Mouse (Mus musculus) granulocyte monocyte progenitor cell, adult 5-6 weeks (primary cell): ENCODE measurements around the gene Nt5c2. TPM values are rescaled to one million over a fixed set of nuclear protein-coding genes. Genes with fewer than 3 reads are reported as not detected.
A peak's percentile ranks its signal among the peaks of the same experiment; 100 is the strongest.

Experiments used
- ATAC-seq: replicated peaks from 2 replicates; pipeline ENCODE4 v1.8.0; 2016; ENCODE audit warnings: mild to moderate bottlenecking, moderate TSS enrichment, inconsistent platforms; ENCODE audit not compliant: poor library complexity, severe bottlenecking
- total RNA-seq, 2 experiments: library from RNA; stranded (forward) in 1 of 2; stranded (reverse) in 1 of 2; fragments of 200-712, 200-1000 nt in 1 of 2; fragments of >200 nt in 1 of 2; fragmentation: Nextera tagmentation in 1 of 2; gene quantifications; 2 replicates each; pipeline ENCODE4 v1.2.3; 2014 to 2017

The Nt5c2 gene
- total RNA-seq, 2 experiments from 2014 or later: 62.3 to 84.5 TPM

GRCm38 (mm10) chr19:46898222-46898621 is 116.7 kb downstream of the Nt5c2 start:
- ATAC-seq: no peak

- no peak for ATAC-seq
Measured at GRCm38 (mm10) chr19:46897135-46897534, 117.8 kb downstream of the Nt5c2 start.

DNA sequence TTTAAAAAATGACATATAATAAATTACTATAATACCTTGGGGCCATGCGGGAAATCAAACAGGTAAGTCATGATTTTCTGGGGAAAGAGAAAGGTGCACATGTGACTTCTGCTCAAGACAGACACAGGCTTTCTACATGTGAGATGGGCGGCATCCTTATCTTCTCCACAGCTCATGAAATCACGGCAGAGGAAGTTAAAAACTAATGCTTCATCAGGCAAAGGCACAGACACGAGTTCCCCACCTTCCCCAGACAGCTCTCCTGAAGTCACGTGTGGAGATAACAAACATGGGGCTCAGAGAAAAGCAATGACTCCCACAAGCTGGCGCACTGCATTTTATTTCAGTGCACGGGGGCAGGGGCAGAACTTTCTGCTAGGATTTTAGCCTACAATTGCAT is 121.5 kb downstream of the Nt5c2 start:
- no peak for ATAC-seq

DNA sequence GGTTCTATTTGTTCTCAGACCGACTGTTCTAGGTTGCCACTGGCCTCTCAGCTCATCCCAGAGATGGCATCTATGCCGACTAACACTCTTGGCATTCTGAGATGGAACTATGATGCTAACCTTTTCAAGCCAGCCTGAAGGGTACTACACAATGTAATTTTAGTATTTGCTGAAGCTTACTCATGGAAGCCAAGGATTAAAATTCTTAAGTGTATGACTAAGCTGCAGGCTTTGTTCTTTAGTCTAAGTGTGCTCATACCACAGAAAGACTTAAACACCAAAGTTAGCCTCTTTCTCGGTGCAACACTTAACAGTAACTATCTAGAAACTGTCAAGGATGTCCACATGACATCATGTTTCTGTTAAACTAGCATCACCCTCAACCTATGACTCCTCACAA is 122.1 kb downstream of the Nt5c2 start:
- no peak for ATAC-seq

DNA sequence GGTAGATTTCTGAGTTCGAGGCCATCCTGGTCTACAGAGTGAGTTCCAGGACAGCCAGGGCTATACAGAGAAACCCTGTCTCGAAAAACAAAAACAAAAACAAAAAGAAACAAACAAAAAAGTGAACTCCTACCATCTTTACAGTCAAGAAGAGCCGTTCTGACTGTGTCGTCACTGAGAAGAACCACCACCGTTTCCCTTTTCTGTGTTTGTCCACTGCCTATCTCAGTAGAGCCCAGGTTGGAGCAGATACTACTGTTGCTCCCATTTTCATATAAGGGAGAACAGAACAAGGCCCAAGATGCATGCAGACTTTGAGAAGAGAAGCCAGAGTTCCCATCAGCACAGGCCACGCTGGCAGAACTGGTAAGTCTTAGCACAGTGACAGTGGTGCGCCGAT is 124.3 kb downstream of the Nt5c2 start:
- ATAC-seq: no peak

DNA sequence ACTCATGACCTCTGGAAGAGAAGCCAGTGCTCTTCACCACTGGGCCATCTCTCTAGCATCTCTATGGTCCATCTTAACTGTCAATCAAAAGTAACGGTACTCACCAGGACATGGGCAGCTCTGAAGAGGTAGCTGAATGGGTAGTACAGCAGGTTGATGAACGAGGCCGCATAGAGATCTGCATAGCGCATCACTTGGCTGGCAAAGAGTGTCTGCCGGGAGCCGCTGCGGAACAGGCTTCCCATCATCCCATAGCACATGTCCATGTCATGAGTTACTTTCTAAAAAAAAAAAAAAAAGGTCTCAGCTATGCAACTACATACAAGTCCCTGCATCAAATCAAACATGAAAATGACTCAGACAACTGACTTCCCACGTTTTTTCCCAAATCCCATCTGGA is 125.3 kb downstream of the Nt5c2 start:
- ATAC-seq: no peak

DNA sequence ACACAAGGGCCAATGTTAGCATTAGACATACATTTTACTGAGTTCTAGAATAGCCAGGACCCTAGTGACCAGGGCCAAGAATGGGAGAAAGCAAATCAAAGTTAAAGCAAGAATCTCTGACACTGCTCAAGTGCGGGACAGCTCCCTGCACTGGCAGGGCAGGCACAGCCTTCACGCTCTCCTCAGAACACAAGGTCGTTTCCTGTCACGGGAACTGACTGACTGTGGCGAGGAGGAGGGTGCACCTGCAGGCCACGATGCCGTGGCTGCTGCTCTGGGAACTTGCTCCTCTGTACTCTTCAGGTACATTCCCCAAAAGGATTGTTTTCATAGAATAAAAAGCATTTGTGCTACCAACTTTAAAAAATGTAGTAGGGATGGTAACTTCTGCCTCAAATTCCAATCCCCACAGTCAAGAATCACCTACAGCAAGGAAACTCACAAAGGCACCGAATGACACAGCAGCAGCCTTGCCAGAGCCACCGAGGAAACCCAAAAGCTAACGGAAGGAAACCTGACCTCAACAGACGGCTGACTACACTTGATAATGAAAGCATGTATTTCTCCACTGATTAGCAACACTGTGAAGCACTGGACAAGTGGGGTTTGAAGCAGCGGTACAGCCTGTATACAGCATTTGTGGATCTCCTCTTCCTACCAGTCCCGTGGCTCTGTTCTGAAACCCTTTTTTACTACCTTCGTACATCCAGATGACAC is 127.0 kb downstream of the Nt5c2 start:
- ATAC-seq: peak; percentile 72

GRCm38 (mm10) chr19:46886826-46887225 is 128.1 kb downstream of the Nt5c2 start:
- ATAC-seq: no peak

- ATAC-seq: no peak
Measured at GRCm38 (mm10) chr19:46885365-46885764, 129.6 kb downstream of the Nt5c2 start.

DNA sequence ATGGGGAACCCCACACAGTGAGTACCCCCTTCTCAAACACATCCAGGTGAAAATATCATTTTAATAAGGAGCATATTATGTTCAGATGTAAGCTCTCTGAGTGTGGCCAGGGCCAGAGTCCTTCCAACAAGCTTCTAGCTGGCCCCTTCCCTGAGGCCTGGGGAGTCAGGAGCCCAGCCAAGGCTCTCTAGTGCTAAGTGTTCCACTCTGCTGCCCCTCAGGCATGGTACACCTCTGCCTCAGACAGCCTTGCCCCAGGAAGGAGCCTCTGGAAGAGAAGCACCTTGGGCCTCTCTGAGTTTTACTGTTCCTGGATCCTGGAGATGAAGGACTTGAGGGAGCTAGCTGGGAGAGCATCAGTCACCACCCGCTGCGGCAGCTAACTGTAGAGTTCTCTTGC is 135.1 kb downstream of the Nt5c2 start:
- ATAC-seq: no peak

GRCm38 (mm10) chr19:46878346-46878745 is 136.6 kb downstream of the Nt5c2 start:
- peak; percentile 38 for ATAC-seq

DNA sequence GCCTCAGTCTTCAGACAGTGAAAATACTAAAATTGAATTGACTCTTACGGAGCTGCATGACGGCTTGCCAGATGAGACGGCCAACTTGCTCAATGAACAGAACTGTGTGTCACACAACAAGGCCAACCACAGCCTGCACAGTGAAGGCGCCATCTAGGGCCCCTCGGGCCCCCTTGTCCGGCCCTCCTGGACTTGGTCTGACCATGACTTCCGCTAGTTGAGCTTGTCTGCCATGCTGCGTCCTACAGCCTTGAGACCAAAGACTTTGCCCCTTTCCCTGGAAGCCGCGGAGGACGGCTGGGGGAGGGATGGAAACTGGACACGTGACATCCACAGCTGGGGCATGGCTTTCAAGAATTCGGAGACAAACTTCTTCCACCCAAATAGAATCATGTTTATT is 137.1 kb downstream of the Nt5c2 start:
- ATAC-seq: no peak

DNA sequence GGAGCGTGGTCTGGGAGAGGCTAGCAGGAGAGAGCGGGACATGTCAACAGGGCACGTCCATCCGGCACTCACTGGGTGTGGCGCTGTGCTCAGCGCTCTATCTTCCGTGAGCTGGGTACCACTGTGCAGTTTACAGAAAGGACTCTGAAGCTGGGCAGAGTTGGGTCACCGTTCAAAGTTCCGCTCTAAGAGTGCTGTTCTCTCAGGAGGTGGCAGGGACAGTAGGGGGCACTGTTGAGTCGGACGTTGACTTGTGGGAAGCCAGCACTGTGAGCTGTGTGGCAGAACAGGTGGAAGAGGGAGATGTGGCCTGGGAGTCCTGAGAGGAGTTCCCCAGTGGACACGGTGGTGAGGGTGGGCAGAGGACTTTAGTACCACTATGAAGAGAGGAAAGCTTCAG is 139.2 kb downstream of the Nt5c2 start:
- ATAC-seq: peak; percentile 73

DNA sequence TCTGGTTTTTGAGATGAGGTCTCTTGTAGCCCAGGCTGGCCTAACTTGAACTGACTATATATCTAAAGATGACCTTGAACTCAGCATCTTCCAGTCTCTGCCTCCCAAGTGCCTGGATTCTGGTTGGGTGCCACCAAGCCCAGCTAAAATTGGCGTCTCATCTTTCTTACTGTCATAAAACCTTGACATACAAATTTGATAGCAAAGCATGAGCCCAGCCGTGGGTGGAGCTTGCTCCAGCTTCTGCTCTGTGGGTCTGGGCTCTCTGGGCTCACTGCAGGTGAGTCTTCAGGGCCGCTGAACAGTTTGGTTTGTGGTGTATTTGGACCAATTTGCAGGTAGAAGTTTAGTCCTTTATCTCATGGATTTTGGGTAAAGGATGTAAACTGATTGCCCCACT is 141.0 kb downstream of the Nt5c2 start:
- no peak for ATAC-seq

DNA sequence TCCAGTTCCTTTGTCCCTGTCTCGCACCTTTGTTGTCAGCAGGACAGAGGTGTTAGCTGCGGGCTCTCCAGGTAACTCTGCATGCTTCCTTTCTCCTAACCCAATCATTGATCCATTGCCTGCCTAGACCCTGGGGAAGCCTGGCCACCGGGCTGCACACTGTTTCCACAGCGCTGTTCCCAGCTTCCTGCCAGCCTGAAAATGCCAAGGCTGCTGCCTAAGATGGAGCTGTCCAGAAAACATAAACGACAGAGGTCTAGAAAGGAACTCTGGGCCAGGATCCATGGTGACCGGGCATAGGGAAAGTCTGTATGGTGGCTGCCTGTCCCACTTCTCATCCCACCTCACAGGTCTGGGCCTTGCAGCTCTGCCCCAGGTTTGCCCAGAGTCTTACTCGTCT is 143.3 kb downstream of the Nt5c2 start:
- no peak for ATAC-seq

- ATAC-seq: peak; percentile 50
Measured at GRCm38 (mm10) chr19:46871096-46871495, 143.9 kb downstream of the Nt5c2 start.

- peak; percentile 87 for ATAC-seq
Measured at GRCm38 (mm10) chr19:46869526-46869925, 145.4 kb downstream of the Nt5c2 start.

DNA sequence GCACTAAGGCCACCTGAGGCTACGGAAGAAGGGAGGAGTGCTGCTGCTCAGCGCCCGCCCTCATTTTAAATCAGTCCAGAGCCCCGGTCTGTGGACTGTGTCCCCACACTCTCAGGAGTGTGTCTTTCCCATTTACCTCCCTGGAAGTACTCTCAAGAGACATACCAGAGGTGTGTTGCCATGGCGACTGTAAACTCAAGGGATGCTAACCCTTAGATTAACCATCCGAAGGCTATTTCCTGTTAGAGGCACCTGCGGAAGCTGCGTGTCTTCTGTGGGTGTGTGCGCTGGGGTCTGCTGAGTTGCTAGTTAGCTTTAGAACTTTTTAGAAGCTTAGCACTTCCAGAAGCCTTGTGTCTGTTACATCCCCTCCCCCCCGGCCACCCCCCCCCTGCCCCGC is 145.9 kb downstream of the Nt5c2 start:
- ATAC-seq: no peak

- no peak for ATAC-seq
Measured at GRCm38 (mm10) chr19:46865381-46865780, 149.6 kb downstream of the Nt5c2 start.

GRCm38 (mm10) chr19:46864731-46865331 is 150.1 kb downstream of the Nt5c2 start:
- ATAC-seq: no peak

GRCm38 (mm10) chr19:46864079-46864478 is 150.9 kb downstream of the Nt5c2 start:
- peak; percentile 57 for ATAC-seq

- peak; percentile 94 for ATAC-seq
Measured at GRCm38 (mm10) chr19:46863236-46863927, 151.6 kb downstream of the Nt5c2 start.
